Mouse (Mus musculus) testis, postnatal 14 days (tissue): ENCODE results near the gene Chfr.
"Not testable (repeated sequence)": the region's sequence is repeated elsewhere in the genome, so short reads cannot be mapped to it uniquely, and the experiment has no call there.

ENCODE experiments used
- DNase-seq: peaks from one replicate; pipeline ENCODE4 v3.0.0; 2021; ENCODE audit warnings: low spot score

Gene Chfr

DNA sequence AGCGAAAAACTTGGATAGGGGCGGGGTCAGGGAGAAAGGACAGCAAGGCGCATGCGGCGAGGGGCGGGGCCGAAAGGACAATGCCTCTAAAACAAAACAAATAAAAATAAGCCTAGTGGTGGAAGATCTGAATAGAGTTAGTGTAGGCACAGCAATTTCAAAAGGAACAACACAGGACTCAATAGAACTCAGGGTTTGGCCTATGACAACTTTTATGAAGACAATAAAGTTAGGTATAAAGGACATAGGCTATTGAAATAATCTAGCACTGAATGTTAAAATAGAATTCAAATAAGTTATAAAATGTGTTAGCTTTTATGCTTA, 27.4 kb upstream of the Chfr start:
- no peak for DNase-seq

DNA sequence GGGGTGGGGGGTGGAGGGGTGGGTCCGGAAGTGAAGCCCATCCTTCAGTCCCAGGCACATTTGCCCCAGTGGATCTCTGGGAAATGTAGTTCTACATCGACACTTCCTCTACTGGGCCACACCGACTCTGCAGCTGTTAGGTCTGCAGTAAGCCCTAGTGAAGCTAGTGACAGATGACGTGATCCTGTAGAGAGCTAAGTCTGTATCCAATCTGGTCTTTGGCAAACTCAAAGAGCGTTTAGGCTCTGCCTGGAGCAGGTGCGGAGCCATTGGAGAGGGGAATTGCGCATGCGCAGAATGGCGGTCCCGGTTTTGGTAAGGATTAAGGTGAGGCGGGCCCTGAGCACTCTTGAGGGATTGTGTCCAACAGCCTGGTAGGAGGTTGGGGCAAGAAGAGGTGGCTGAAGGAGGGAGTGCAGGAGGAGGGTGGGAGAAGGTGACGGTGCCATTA, 25.6 kb upstream of the Chfr start, which contains the start of gene Zfp605:
Gene Zfp605 (plus strand): TSS at position 102 of the 451 bp plus-strand sequence.
- peak; percentile 87 for DNase-seq

DNA sequence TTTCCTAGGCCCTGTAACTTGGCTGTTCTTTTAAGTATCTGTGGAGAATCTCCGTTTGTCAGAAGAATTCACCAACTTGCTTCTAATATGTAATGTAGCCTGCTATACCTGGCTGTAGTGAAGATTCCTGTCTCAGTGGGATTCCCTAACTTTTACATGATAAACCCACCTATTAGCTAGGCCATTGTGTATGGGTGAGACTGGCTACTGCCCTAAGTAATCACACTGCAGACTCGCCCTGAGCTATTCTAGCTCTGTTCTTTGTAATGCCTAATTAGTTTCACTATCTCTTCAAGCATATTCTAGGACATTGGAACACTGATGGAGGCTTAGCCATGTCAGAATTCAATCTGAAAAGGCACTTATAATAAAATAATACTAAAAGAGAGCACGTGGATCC, 13.3 kb upstream of the Chfr start:
- not testable (repeated sequence) for DNase-seq

DNA sequence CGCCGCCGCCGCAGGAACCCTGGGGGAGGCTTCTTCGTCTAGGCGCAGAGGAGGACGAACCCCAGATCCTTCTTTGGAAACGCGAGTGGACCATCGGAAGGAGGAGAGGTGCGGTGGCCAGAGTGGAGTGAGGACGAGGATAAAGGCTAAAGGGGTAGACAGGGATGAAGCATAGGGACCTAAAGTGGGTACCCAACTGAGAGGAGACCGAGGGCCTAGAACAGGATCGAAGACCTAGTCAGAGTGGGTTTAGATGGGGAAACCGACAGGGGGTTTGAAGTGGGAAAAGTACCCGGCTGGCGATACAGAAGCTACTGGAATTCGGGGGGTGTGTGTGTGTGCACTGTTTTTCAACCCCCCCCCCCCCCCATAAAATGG, 434 bp downstream of the Chfr start:
- DNase-seq: no peak

DNA sequence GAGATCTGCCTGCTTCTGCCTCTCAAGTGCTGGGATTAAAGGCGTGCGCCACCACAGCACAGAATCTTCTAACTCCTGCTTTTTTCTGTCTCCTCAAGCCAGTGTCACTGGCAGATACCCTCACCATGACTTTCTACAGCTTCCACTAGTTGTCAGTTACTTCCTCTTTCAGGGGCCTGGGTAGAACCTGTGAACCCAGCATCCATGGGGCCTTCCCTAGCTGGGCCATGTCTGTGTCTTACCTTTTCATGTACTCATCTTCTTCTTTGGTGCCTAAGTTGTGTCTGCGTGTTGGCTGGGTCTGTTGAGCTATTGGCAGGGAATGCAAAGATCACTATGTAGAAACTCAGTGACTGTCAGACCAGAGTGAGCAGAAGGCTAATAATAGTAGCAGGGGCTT, 2.2 kb downstream of the Chfr start:
- DNase-seq: no peak

DNA sequence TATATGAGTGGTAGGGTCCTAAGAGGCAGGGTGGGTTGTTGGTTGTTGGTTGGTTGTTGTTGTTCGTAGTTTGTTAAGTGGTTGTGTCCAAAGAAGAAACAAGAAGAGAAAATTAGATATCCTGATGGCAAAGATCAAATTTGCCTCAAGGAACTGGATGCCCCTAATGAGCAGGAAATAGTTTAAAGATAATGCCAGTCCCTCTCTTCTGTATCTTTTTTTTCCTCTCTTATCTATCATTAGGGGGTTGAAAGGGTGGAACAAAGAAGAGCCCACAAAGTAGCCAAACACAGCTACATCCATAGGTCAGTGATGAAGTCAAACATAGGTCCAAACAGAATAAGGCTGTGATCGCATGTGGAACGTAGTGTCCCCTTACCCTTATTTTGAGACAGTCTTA, 3.7 kb downstream of the Chfr start:
- no peak for DNase-seq

DNA sequence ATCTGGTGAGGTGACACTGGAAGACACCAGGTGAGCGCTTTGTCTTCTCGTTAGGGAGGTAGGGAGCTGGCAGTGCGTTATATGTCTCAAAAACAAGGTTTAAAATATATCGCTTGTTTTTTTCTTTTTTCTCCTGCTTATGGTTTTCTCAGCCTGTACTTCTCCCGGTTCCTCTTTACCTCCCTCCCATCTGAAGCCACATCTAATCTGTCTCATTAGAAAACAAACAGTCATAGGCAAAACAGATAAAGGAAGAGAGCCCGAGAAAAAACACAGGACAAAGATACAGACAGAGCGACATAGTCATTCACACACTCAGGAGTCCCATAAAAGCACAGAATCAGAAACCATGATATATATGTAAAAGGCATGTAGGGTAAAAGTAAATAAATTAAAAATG, 4.8 kb downstream of the Chfr start:
- no peak for DNase-seq

DNA sequence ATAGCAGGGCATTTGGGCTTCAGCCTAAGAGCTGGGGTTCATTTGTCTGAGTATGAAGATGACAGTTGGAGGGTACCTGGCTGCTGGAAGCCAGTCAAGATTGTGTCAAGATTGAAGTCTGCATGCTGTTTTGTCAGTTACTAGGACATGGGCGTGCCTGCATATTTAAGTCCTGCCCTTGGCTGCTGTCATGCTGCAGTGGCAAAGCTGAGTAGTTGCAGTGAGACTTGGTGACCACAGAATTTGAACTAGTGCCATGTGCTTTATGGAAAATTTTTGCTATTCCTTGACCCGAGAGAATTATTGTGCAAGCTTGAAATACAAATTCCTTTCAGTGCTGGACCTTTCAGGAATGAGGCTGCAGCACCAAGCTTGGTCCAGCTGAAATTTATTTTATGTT, 6.7 kb downstream of the Chfr start:
- DNase-seq: no peak

DNA sequence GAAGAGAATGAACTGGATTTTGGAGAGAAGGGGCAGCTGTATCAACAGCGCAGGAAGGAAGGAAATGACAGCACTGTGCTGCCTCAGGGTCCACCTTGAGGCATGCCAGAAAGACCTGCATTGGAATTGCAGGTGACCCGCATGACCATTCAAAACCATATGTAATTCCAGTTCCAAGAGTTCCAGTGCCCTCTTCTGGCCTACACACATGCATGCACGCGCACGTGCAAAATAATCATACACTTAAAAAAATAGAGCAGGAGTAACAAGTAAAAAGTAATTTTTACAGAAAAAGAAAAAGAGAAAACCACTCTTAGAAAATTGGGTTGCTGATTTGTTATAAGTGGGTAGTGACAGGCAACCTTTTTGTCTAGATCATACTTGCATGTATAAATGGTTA, 7.4 kb downstream of the Chfr start:
- DNase-seq: no peak

DNA sequence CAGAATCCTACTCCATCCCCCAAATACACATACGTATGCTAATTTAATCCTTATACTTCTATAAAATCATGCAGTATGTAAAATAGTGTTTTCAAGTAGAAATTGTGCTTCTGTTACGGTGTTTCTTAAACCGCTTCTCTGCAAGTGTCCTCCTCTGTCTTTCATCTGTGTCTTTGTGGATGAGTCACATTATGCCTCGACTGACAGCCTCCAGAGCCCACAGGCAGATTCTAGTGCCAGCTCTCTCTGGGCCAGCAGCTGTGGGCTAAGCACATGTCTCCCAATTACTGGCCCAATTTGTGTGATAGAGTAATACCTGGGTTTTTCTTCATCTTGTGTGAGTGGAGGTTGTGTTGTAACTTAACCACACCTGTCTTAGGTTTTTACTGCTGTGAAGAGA, 33.7 kb downstream of the Chfr start:
- DNase-seq: no peak

DNA sequence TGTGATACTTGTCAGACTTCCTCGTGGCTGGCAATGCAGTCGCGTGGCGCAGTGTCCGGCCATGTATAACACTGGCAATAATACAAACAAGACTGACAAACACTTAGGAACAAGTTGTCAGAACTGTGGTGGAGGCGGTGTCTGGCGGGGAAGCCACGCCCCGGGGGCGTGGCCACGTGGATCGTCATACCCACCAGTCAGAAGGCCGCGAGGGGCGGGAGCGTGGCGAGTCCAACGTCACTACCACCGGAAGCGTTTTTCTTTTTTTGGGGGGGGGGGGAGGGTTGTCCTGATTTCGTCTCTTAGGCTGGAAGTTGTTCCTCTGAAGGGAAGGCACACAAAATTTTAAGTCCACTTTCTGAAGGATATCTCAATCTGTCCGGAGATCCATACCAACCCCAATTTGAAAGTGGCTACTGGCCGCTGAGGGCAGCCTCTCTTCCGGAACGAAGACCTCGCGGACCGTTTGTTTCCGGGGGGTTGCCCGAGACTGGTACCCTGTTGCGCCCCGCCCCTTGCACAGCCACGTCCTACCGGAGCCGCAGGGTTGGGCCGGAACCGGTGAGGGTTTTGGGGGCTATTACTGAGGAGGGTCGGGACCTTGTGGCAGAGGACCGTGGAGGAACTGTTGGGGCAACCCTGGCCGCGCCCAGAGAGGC, 40.8 kb downstream of the Chfr start, which contains the start of gene Golga3:
Gene Golga3 (plus strand): TSS at position 340 of the 659 bp plus-strand sequence.
- DNase-seq: peak; percentile 94

DNA sequence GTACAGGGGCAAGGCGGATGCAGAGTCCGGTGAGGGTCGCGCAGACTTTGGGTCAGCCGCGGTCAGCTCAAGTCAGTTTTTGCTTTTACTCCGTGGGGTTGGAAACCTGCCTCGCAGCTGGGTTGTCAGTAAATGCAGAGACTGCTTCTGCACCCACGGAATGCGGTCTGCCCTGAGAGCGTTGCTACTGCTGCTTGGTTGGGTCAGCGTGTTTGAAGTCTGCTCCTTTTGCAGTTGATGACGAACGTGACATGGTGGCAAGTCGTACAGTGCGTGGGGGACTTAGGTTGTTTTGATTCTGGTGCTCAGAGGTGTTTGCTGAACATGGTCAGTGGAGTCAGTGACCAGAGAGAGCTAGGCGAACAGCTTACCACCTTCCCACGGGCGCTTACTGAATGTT, 41.4 kb downstream of the Chfr start:
- DNase-seq: no peak

DNA sequence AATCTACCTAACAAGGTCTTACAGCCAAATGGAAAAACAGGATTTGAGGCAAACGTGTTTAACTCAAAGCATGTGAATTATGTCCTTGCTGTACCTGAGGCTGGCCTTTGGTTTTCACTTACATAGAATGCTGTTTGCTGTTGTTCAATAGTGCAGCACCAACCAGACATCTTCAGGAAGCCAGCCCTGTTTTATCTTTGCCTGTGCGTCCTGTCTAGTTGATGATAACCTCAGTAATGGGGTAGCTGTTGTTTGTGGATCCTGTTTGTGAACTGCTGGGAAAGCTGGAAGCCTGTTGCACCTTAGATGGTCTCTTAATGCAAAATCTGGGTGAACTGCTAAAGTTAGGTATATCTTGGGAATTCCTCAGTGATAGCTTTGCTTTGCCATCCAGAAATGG, 43.0 kb downstream of the Chfr start:
- DNase-seq: no peak

DNA sequence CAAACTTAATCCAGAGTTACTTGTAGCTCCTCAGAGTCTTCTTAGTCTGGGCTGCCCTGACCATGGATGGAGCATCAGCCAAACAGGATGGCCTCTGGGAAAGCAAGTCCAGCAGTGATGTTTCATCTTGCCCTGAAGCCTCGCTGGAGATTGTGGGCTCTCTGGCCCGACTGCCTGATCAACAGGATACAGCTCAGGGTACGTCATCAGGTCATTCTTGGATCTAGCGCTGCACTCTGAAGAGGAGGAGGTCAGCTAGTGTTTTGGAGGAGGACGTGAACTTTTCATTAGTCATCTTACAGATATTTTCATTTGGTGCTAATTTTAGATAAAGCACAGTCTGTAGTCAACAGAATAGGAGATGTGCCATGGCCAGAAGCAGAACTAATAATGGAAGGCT, 46.1 kb downstream of the Chfr start:
- no peak for DNase-seq

DNA sequence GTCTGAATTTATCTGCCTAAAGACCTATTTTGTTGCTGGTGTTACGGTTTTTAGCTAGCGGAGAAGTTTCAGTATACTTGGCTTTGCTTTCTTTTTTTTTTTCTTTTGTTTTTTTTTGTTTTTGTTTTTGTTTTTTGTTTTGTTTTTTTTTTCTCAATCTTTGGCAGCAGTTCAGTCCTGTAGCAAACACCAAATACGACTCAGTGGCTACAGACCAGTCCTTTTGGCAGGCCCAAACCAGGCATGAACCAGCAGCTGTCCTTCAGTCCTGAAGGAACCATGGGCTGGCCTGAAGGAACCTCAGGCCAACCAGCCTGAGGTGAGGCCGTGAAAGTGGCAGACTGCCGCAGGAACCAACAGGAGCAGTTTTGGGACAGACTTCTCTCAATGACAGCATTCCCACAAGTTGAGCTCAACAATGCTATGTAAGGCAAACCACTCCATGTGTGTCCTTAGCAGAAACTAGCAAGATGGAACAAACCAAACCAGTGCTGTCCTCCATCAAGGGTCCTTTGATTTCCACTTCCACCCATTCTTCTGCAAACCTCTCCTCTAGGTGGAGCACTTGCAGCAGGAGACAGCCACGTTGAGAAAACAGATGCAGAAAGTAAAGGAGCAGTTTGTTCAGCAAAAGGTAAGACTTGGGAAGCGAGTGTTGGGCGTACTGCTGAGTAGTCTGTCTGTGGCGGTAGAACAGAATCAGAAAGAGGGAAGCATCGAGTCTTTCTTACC, 67.7 kb downstream of the Chfr start:
- no peak for DNase-seq

DNA sequence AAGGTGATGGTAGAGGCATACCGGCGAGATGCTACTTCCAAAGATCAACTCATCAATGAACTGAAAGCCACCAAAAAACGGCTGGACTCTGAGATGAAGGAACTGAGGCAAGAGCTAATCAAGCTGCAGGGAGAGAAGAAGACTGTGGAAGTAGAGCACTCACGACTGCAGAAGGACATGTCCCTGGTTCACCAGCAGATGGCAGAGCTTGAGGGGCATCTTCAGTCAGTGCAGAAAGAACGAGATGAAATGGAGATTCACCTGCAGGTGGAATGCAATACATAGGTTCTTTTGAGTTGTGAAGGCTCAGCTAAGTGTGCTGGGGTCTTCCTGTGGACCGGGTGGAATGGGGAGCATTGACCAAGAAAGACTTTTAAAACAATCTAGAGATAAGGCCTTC, 69.1 kb downstream of the Chfr start:
- DNase-seq: no peak

DNA sequence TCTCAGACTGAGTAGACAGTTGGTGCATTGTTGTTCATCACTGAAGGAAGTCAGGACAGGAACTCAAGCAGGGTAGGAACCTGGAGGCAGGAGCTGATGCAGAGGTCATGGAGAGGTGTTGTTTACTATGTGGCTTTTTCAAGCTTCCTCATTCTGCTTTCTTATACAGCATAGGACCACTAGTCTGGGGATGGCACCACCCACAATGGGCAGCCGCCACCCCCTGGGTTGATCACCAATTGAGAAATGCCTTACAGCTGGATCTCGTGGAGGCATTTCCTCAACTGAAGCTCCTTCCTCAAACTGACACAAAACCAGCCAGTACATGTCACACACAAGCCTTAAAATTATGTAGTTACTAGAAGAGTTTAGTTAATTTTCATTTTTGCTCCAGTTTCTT, 75.7 kb downstream of the Chfr start:
- no peak for DNase-seq

DNA sequence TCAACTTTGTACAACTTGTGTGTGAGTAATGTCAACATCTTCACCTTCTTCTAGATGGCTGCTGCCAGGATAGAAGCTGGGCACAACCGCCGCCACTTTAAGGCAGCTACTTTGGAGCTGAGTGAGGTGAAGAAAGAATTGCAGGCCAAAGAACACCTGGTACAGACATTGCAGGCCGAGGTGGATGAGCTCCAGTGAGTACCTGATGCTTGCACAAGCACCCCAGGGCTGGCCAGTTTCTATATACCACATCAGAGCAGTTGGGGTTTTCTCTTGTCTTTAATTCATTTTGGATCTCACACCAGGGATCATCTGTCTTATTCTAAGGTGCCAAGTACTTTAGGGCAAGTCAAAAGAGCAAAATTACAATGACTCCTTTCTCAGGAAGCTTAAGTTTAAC, 81.1 kb downstream of the Chfr start:
- no peak for DNase-seq

DNA sequence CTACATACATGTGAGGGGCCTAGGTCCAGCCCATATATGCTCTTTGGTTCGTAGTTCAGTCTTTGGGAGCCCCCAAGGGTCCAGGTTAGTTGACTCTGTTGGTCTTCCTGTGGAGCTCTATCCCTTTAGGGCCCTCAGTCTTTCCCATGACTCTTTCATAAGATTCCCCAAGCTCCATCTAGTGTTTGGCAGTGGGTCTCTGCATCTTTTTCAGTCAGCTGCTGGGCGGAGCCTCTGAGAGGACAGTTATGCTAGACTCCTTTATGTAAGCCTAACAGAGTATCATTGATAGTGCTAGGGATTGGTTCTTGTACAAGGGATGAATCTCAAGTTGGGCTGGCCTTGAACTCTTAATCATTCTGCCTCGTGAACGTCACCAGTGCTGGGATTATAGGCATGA, 84.7 kb downstream of the Chfr start:
- no peak for DNase-seq
